Mouse (Mus musculus) liver, embryonic 14.5 days (tissue): Measurements from ENCODE around the gene Nkain2. TPM values are rescaled to one million over a fixed set of nuclear protein-coding genes. Genes with fewer than 3 reads are reported as not detected.

Source experiments
- ATAC-seq: fragments of 200-750 bp; cut with Nextera tagmentation; 2 replicates; pipeline ENCODE4 v1.8.0; 2017; ENCODE audit warnings: moderate number of reproducible peaks, mild to moderate bottlenecking, moderate library complexity; ENCODE audit not compliant: insufficient read depth
- DNase-seq, 3 experiments: peaks; one replicate each; pipeline ENCODE4 v3.0.0-alpha.2; 2012 to 2013; ENCODE audit warnings: low read depth in 3 of 3, low spot score in 3 of 3
- H3K27ac ChIP-seq: fragments of 300-500 bp; sonication (generic); 2 replicates; pipeline ENCODE4 v1.5.1; 2014; ENCODE audit warnings: moderate library complexity, mild to moderate bottlenecking, control low read depth, inconsistent platforms
- H3K27me3 ChIP-seq: fragments of 300-500 bp; sonication (generic); 2 replicates; pipeline ENCODE4 v1.6.1; 2014; ENCODE audit warnings: mild to moderate bottlenecking, low read length, moderate library complexity; ENCODE audit not compliant: control insufficient read depth, insufficient read depth
- H3K36me3 ChIP-seq: fragments of 300-500 bp; sonication (generic); replicated peaks from 2 replicates; pipeline ENCODE4 v1.6.1; 2014; ENCODE audit warnings: low read depth; ENCODE audit not compliant: control insufficient read depth, insufficient read depth
- H3K4me1 ChIP-seq, 2 experiments: fragments of 200-500 bp in 1 of 2; fragments of 300-500 bp in 1 of 2; sonication (generic) in 1 of 2; replicated peaks; 2 replicates each; pipeline ENCODE4 v1.6.1; 2012 to 2014; ENCODE audit warnings: antibody characterized with exemption in 1 of 2, inconsistent platforms in 1 of 2, low read length in 1 of 2; ENCODE audit not compliant: control insufficient read depth in 2 of 2, insufficient read depth in 2 of 2
- H3K4me2 ChIP-seq: fragments of 300-500 bp; sonication (generic); 2 replicates; pipeline ENCODE4 v1.6.1; 2014; ENCODE audit warnings: low read depth, mild to moderate bottlenecking, control low read depth, moderate library complexity
- H3K4me3 ChIP-seq, 2 experiments: fragments of 200-500 bp in 1 of 2; fragments of 300-500 bp in 1 of 2; sonication (generic) in 1 of 2; 2 replicates each; pipeline ENCODE4 v1.5.1; 2012 to 2014; ENCODE audit warnings: low read depth in 2 of 2, low read length in 2 of 2, mild to moderate bottlenecking in 2 of 2, control low read depth in 1 of 2, inconsistent platforms in 1 of 2, moderate library complexity in 1 of 2; ENCODE audit not compliant: insufficient read depth in 1 of 2
- H3K9ac ChIP-seq: fragments of 300-500 bp; sonication (generic); replicated peaks from 2 replicates; pipeline ENCODE4 v1.6.1; 2014; ENCODE audit warnings: mild to moderate bottlenecking, control low read depth, moderate library complexity
- H3K9me3 ChIP-seq: fragments of 300-500 bp; sonication (generic); 2 replicates; pipeline ENCODE4 v1.6.1; 2016; ENCODE audit warnings: low read length, mixed read lengths; ENCODE audit not compliant: control insufficient read depth
- CTCF ChIP-seq: IDR thresholded peaks from 2 replicates; pipeline ENCODE4 v1.5.1; 2016; ENCODE audit warnings: antibody characterized with exemption, low read depth, control low read depth
- EP300 ChIP-seq: IDR thresholded peaks from 2 replicates; pipeline ENCODE4 v1.6.1; 2016; ENCODE audit warnings: antibody characterized with exemption, low read depth
- WGBS: fragments of 180-500 bp; shearing (Covaris S2); extraction: QIAGEN DNeasy Blood & Tissue Kit; methylation state at CpG from one replicate; pipeline ENCODE4 v1.1.7; 2014; ENCODE audit not compliant: insufficient replicate concordance; 5-methylcytosine and 5-hydroxymethylcytosine counted together
- polyA plus RNA-seq, 2 experiments: library from polyadenylated mRNA; depleted of rRNA in 1 of 2; stranded (reverse) in 1 of 2; unstranded in 1 of 2; fragments of >200 nt; fragmentation: Nextera tagmentation in 1 of 2; extraction: Ambion mirVana in 1 of 2; gene quantifications; 2 replicates each; pipeline versions ENCODE4 v1.2.1 to v1.2.3; 2012 to 2014

Gene Nkain2
- polyA plus RNA-seq, 2 experiments: 0.06 TPM; not detected in 1

DNA sequence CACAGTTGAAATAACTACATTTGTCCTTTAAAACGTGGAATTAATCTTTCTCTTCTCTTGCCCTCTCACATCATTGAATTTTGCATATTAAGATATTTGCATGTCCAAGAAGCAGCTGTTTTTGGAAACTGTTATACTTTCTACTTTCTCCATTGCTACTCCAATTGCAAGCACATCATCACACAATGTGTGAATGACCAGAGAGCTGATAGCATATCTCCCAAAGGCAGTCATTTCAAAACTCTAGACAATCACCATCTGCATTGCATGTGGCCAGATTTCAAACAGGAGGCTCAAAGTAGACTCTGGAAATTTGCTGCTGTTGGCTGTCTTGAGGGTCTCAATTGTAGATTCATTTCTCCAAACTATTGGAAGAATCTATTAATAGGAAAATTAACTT lies 396.7 kb downstream of the Nkain2 start:
- Histone ChIP-seq H3K4me3 (no peak overlapping the region), H3K27ac (no peak overlapping the region), H3K27me3 (no peaks in the 10 kb centered on the region), H3K9ac (no peak overlapping the region), H3K4me2 (no peak overlapping the region), H3K4me1 (no peaks in the 10 kb centered on the region), H3K36me3 (no peaks in the 10 kb centered on the region), H3K9me3 (no peaks in the 10 kb centered on the region)
- no peak for DNase-seq
- ATAC-seq: no peak
- TF ChIP-seq EP300 (no peak), CTCF (no peak)
- WGBS: 28% methylated on average over 1 of the region's 1 CpGs

DNA sequence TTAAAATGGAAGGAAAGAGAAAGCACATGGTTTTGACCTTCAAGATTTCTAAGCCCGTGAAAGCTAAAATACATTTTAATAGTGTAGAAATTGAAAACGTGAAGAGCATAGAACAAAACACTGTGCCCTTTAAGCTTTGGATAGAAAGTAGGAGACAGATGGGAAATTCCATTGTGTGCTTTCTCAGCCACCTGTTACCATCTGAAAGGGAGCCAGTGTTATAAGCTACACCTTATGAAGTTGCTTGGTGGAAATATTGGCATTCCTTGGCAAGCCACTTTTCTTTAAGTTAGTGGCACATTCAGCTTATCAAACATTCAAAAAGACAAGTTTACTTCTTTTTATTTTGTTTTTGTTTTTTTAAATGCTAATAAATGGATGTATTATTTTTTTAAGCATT lies 427.5 kb downstream of the Nkain2 start:
- DNase-seq (no peak), ATAC-seq (no peak)
- no peaks in the 10 kb centered on the region for H3K36me3 ChIP-seq
- H3K9ac ChIP-seq: no peak overlapping the region
- WGBS: 55% methylated on average over 2 of the region's 2 CpGs
- no peaks in the 10 kb centered on the region for H3K9me3 ChIP-seq
- no peaks in the 10 kb centered on the region for H3K4me1 ChIP-seq
- TF ChIP-seq CTCF: no peak
- TF ChIP-seq EP300: no peak
- H3K27me3 ChIP-seq: no peaks in the 10 kb centered on the region
- no peak overlapping the region for H3K4me2 ChIP-seq
- H3K4me3 ChIP-seq: no peak overlapping the region
- H3K27ac ChIP-seq: no peak overlapping the region

DNA sequence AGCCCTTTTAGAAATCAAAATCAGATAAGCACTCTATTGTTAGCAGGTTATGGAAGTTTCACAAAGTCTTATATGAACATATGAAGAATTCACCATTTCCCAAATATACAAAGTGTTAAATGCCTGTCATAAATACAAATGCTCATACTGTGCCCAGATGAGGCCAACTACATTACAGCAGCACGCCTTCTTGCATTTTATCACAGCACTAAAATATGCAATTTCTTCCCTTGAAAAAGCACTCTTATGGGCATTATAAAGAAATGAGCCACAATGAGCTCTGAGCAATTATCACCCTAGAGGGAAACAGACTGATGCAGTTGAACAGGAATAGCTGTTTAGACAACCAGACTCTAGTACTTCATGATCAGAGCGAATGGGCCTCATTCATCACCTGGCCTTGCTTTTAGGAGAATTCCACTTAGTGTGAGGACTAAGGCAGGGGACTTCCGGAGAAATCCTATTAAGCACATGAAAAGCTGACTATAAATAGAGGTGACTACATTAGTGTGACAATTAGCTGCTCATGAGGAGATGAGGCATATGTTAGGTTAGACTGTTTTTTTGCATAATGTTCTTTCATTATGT lies 450.2 kb downstream of the Nkain2 start:
- H3K27me3 ChIP-seq: no peaks in the 10 kb centered on the region
- no peak overlapping the region for H3K27ac ChIP-seq
- no peaks in the 10 kb centered on the region for H3K36me3 ChIP-seq
- no peak for ATAC-seq
- no peak overlapping the region for H3K9ac ChIP-seq
- no peak for DNase-seq
- H3K4me2 ChIP-seq: no peak overlapping the region
- 60% methylated on average over 3 of the region's 3 CpGs for WGBS
- H3K4me1 ChIP-seq: no peaks in the 10 kb centered on the region
- H3K4me3 ChIP-seq: no peak overlapping the region
- no peak for TF ChIP-seq CTCF
- no peak for TF ChIP-seq EP300
- H3K9me3 ChIP-seq: no peaks in the 10 kb centered on the region

DNA sequence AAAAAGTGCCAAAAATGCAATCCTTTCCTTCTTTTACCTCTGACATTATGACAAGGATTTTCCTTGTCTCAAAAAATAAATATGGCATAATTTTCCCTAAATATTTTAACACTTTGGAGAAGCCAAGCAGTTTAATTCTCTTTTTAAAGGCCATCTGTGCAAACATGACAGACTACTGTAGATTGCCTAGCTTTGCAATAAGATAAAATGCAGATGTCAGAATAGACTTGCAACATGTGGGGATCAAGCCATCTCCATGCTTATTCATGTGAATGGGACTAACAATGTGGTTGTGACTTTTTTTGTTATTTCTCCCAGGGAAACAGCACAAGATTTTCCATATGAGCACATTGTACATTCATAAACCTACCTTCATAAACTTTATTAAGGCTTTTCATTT lies 476.0 kb downstream of the Nkain2 start:
- Histone ChIP-seq H3K9me3 (no peaks in the 10 kb centered on the region), H3K27me3 (no peaks in the 10 kb centered on the region), H3K27ac (no peak overlapping the region), H3K4me2 (no peak overlapping the region), H3K4me1 (no peaks in the 10 kb centered on the region), H3K36me3 (no peaks in the 10 kb centered on the region), H3K4me3 (no peak overlapping the region), H3K9ac (no peak overlapping the region)
- no peak for DNase-seq
- ATAC-seq: no peak
- no peak for TF ChIP-seq CTCF
- no peak for TF ChIP-seq EP300

DNA sequence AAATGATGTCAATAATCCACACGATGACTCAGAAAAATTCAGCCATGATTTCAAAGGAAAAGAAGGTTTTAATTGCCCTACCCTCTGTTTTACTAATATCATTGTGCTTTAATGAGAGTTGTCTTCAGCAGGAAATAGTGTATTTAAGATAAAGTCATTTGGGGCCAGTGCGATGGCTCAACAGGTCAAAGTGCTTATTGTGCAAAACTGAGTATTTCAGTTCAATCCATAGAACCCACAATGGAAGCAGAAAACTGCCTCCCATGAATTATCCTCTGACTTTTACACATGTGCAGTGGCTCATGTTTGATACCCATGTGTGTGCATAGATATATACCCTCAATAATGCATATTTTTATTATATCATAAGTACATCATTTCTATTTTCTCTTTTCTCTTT lies 478.9 kb downstream of the Nkain2 start:
- ATAC-seq (no peak), DNase-seq (no peak)
- Histone ChIP-seq H3K9ac (no peak overlapping the region), H3K4me1 (no peaks in the 10 kb centered on the region), H3K4me3 (no peak overlapping the region), H3K27ac (no peak overlapping the region), H3K36me3 (no peaks in the 10 kb centered on the region), H3K4me2 (no peak overlapping the region), H3K27me3 (no peaks in the 10 kb centered on the region), H3K9me3 (no peaks in the 10 kb centered on the region)
- 66% methylated on average over 2 of the region's 2 CpGs for WGBS
- no peak for TF ChIP-seq CTCF
- TF ChIP-seq EP300: no peak
